Mouse (Mus musculus) kidney, adult 2 months (tissue): ENCODE results near the gene Bcl2l10. TPM values are rescaled to one million over a fixed set of nuclear protein-coding genes. Genes with fewer than 3 reads are reported as not detected.
"Not testable (repeated sequence)": the region's sequence is repeated elsewhere in the genome, so short reads cannot be mapped to it uniquely, and the experiment has no call there.

ENCODE experiments used
- DNase-seq: peaks from one replicate; pipeline ENCODE4 v3.0.0; 2021
- H3K27ac ChIP-seq: fragments of 200-500 bp; 2 replicates; pipeline ENCODE4 v1.5.1; 2012; ENCODE audit warnings: low read depth, low read length, control low read depth, inconsistent platforms; ENCODE audit not compliant: insufficient read depth
- H3K27me3 ChIP-seq: fragments of 200-500 bp; replicated peaks from 2 replicates; pipeline ENCODE4 v1.6.1; 2012; ENCODE audit warnings: mild to moderate bottlenecking, moderate library complexity, low read length, inconsistent platforms; ENCODE audit not compliant: control insufficient read depth, insufficient read depth
- H3K36me3 ChIP-seq: fragments of 200-500 bp; 2 replicates; pipeline ENCODE4 v1.6.1; 2012; ENCODE audit warnings: mild to moderate bottlenecking, moderate library complexity, low read length, inconsistent platforms; ENCODE audit not compliant: control insufficient read depth, insufficient read depth
- H3K4me1 ChIP-seq: fragments of 200-500 bp; 2 replicates; pipeline ENCODE4 v1.6.1; 2011; ENCODE audit warnings: low read length; ENCODE audit not compliant: control insufficient read depth, insufficient read depth
- H3K4me3 ChIP-seq: fragments of 200-500 bp; 2 replicates; pipeline ENCODE4 v1.5.1; 2011; ENCODE audit warnings: mild to moderate bottlenecking, low read depth, low read length, control low read depth; ENCODE audit not compliant: insufficient read depth
- CTCF ChIP-seq: fragments of 200-500 bp; conservative IDR thresholded peaks from 2 replicates; pipeline ENCODE4 v1.5.1; 2011; ENCODE audit warnings: low read depth, mild to moderate bottlenecking, control low read depth, low read length, moderate library complexity, mixed read lengths; ENCODE audit not compliant: insufficient read depth, insufficient read length
- POLR2A ChIP-seq: fragments of 200-500 bp; IDR thresholded peaks from one replicate; pipeline ENCODE4 v1.6.1; 2011; ENCODE audit warnings: low read depth, low read length, control low read depth
- WGBS: fragments of 180-500 bp; shearing (Covaris S2); methylation state at CpG from one replicate; pipeline ENCODE4 v1.1.7; 2018; 5-methylcytosine and 5-hydroxymethylcytosine counted together
- polyA plus RNA-seq: library from polyadenylated mRNA; depleted of rRNA; stranded (reverse); fragments of >200 nt; gene quantifications from 2 replicates; pipeline ENCODE4 v1.2.3, GENCODE M21; 2012

Bcl2l10 gene
- polyA plus RNA-seq, 1 experiment = 0.06 TPM

GRCm38 (mm10) chr9:75363001-75363400, 15.4 kb downstream of the Bcl2l10 start:
- no peak overlapping the region for H3K4me3 ChIP-seq
- H3K27me3 ChIP-seq = no peaks in the 10 kb centered on the region
- DNase-seq = no peak
- no peaks in the 10 kb centered on the region for H3K4me1 ChIP-seq
- no peak overlapping the region for H3K27ac ChIP-seq
- H3K36me3 ChIP-seq = no peaks in the 10 kb centered on the region
- TF ChIP-seq POLR2A (no peak), CTCF (no peak)
- WGBS = 64% methylated on average over 5 of the region's 5 CpGs

DNA sequence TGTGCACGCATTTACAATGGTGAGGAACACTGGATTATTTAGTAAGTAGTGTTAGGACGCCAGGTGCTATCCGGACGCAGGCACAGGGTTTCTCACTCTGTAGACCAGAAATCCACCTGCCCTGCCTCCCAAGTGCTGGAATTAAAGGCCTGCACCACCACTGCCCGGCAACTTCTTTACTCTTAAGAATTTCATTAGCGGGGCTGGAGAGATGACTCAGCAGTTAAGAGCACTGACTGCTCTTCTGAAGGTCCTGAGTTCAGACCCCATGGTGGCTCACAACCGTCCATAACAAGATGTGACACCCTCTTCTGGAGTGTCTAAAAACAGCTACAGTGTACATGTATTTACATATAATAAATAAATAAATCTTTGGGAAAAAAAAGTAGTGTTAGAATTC, 16.1 kb downstream of the Bcl2l10 start:
- 70% methylated on average over 7 of the region's 7 CpGs for WGBS
- not testable (repeated sequence) for H3K27ac ChIP-seq

DNA sequence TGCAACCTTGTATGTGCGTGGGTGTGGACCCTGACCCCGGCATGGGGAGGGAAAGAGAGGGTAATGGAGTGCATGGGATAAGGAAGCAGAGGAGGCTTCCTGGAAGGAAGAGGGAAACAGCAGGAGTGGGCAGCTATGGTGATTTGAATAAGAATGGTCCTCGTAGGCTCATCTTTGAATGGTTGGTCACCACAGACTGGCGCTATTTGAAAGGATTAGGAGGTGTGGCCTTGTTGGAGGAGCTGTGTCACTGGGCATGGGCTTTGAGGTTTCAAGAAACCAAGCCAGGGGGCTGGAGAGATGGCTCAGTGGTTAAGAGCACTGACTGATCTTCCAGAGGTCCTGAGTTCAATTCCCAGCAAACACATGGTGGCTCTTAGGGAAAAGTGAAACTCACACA, 17.6 kb downstream of the Bcl2l10 start:
- Histone ChIP-seq H3K4me1 (no peaks in the 10 kb centered on the region), H3K27me3 (no peaks in the 10 kb centered on the region), H3K4me3 (no peak overlapping the region), H3K27ac (no peak overlapping the region), H3K36me3 (no peaks in the 10 kb centered on the region)
- TF ChIP-seq POLR2A (no peak), CTCF (no peak)
- DNase-seq = no peak
- 90% methylated on average over 4 of the region's 4 CpGs for WGBS

More for the DNA sequence above, 16.1 kb downstream of the Bcl2l10 start:
- not testable (repeated sequence) for H3K27me3 ChIP-seq, DNase-seq, H3K4me3 ChIP-seq, H3K36me3 ChIP-seq, H3K4me1 ChIP-seq

GRCm38 (mm10) chr9:75366191-75366590, 18.6 kb downstream of the Bcl2l10 start:
- Histone ChIP-seq H3K4me1 (no peaks in the 10 kb centered on the region), H3K27ac (no peak overlapping the region), H3K27me3 (no peaks in the 10 kb centered on the region), H3K4me3 (no peak overlapping the region), H3K36me3 (no peaks in the 10 kb centered on the region)
- DNase-seq = no peak
- no peak for TF ChIP-seq POLR2A
- no peak for TF ChIP-seq CTCF
- WGBS = 51% methylated on average over 5 of the region's 5 CpGs

DNA sequence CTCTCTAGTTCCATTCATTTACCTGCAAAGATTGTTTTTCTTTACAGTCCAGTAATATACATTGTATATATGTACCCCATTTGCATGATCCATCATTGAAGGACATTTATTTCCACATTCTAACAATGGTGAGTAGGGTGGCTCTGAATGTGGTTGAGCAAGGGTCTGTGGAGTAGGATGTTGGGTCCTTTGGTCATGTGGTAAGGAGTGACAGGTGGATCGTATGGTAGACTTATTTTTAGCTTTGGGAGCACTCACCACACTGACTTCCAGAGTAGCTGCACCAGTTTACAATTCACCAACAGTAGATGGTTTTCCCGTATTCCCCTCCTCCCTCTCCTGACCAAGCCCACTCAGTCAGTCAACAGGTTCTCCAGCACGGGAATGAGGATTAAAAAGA, 21.2 kb downstream of the Bcl2l10 start:
- no peak for TF ChIP-seq POLR2A
- TF ChIP-seq CTCF = no peak
- H3K27ac ChIP-seq = no peak overlapping the region
- 72% methylated on average over 3 of the region's 3 CpGs for WGBS

DNA sequence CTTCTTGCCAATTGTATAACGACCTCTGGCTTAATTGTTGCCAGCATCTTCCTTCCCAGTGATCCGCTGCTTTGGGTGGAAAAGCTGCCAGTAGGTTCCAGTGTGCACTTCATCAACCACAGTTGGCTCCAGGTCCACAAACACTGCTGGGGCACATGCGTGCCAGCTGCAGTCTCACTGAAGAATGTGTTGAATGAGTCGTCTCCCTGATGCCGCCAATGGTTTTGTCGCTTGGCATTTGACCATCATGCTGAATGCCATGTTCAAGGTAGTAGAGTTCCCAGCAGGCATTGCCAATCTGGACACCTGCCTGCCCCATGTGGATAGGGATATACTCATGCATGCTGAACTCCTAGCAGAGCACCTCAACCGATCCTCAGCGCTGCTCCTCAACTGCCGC, 28.0 kb downstream of the Bcl2l10 start:
- Histone ChIP-seq H3K4me3 (no peak overlapping the region), H3K27me3 (no peaks in the 10 kb centered on the region), H3K4me1 (no peaks in the 10 kb centered on the region), H3K27ac (no peak overlapping the region), H3K36me3 (no peaks in the 10 kb centered on the region)
- DNase-seq = no peak
- WGBS = 94% methylated on average over 9 of the region's 9 CpGs
- TF ChIP-seq POLR2A = no peak
- no peak for TF ChIP-seq CTCF

More for the DNA sequence above, 21.2 kb downstream of the Bcl2l10 start:
- no peaks in the 10 kb centered on the region for H3K4me1 ChIP-seq
- no peak overlapping the region for H3K4me3 ChIP-seq
- no peaks in the 10 kb centered on the region for H3K27me3 ChIP-seq
- DNase-seq = no peak
- no peaks in the 10 kb centered on the region for H3K36me3 ChIP-seq

DNA sequence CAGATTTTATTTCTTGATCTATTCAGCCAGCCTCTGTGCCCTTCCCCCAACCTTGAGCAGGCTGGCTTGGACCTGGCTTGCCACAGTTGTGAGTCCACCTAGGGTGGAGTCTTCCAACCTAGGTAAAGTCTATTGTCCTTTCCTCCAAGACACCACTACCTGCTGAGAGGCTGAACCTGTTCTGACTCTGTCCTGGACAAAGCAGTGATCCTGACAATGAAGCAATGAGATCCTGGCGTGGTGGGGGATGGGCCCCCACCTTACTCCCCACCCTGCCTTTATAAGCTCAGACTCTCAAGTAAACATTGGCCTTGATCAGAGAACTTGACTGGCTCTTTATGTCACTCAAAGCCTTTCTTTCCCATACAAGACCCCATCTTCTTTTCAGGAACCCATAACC, 28.9 kb downstream of the Bcl2l10 start:
- H3K27ac ChIP-seq = no peak overlapping the region
- no peak for TF ChIP-seq CTCF
- TF ChIP-seq POLR2A = no peak
- no peak overlapping the region for H3K4me3 ChIP-seq
- no peaks in the 10 kb centered on the region for H3K4me1 ChIP-seq
- no peaks in the 10 kb centered on the region for H3K27me3 ChIP-seq
- DNase-seq = no peak
- H3K36me3 ChIP-seq = no peaks in the 10 kb centered on the region
- 78% methylated on average over 1 of the region's 1 CpGs for WGBS

- TF ChIP-seq CTCF (no peak), POLR2A (no peak)
- WGBS = 82% methylated on average over 2 of the region's 2 CpGs
- Histone ChIP-seq H3K4me1 (no peaks in the 10 kb centered on the region), H3K27ac (no peak overlapping the region), H3K36me3 (no peaks in the 10 kb centered on the region), H3K27me3 (no peaks in the 10 kb centered on the region), H3K4me3 (no peak overlapping the region)
- no peak for DNase-seq
These were observed 31.2 kb downstream of the Bcl2l10 start for GRCm38 (mm10) chr9:75378774-75379173.
